Mouse (Mus musculus): ENCODE data around the gene C3.

DNA sequence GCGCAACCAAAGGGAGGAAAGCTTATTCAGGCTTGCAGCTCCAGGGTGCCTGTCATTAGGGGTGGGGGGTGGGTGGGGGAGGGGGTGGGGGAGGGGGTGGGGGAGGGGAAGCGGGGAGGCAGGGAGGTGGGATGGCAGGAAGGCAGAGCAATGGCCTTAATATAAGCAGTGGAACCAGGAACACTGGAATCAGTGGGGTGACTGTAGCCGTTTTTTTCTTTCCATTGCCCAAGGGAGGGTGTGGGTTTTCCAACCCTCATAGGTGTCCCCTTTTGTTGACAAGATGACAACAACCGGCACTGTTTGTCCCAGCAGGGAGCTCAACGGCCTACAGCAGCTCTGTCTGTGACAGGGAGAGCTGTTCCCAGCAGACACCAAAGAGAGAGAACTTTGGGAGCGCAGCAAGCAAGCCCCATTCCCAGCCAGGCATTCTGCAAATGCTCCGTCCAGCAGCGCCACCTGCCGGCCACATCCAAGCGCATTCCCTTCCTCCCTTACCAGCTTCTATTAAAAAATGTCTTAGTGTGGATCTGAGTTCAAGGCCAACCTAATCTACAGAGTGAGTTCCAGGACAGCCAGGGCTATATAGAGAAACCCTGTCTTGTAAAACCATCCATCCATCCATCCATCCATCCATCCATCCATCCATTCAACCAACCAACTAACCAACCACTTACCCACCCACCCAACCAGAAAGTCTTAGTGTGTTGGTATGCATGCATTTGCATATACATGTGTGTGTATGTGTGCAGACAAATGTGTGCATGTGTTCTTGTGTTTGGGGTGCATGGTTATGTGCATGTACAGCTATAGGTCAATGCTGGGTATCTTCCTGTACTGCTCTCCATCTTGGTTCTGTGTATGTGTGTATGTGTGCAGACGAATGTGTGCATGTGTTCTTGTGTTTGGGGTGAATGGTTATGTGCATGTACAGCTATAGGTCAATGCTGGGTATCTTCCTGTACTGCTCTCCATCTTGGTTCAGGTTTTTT, 60.8 kb downstream of the C3 start:
- TF ChIP-seq GATA1 (IDR thresholded peaks at IDR 0.05; ENCODE audit: borderline replicate concordance, low read length) (no peak), FLI1 (IDR thresholded peaks at IDR 0.05; ENCODE audit: low read length) (no peak)

Measured in megakaryocyte, embryonic 14.5 days (primary cell).